In the genomic region with DNA sequence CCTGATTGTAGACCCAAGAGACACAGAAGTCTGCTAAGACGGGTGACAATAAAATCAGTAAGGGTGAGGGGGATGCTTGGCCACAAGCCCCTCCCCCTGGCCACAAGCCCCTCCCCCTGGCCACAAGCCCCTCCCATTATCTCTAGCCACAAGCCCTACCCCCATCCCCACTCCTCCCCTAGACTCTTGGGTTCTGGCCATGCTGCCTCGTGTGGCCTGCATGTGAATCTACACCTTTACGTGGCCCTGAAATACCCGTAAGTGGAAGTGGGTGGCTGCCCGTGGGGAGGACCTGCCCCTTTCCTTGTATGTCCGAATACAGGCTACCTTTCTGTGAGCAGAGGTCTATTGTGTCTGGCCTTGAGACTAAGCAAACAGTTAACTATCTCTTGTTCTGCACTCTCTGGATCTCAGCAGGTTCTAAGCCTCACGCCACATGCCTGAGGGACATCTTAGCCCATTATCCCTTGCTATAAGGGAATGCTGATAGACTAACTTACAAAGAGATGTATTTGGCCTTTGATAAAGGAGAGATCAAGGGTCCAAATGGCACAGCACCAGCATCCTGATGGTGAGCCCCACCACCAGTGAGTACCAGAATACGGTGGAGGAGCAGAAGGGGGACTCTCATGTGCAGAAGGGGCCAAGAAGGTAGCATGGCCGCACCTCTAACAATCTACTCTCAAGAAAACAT, we compare ENCODE assay signal across 10 mouse cellular contexts.
A peak's percentile ranks its signal among the peaks of the same experiment; 100 is the strongest.
DNase-seq lines count a peak whose midpoint lies in the region; ATAC-seq and TF ChIP-seq lines count a peak whose summit lies in the region.
"Had no signal": no experiment of that assay in that cellular context is flagged by ENCODE, and none has a peak within 500 bp of the region (broad histone marks: within the 10 kb centered on the region; RNA-seq: fewer than 3 reads in every experiment).

No protein-coding gene starts in this region.

- H3K36me3 ChIP-seq in heart, adult 2 months (ENCODE audit: control insufficient read depth, insufficient read depth, low read length) = peaks cover 13% of the 10 kb centered on the region; the same call in 1 of the 2 replicates
- no peaks in the 10 kb centered on the region for H3K36me3 ChIP-seq in kidney, embryonic 14.5 days (ENCODE audit: control insufficient read depth, insufficient read depth, low read length)
- H3K36me3 ChIP-seq: hindbrain, embryonic 13.5 days had no signal

- intact Hi-C loops in heart, adult 2 months (cut with DNase I) = no loop called here
- intact Hi-C loops in heart, postnatal 14 days (cut with DNase I) = loop anchor here (5.0 kb wide), 1 partner anchor 90 kb away; no protein-coding TSS in a partner anchor

- peaks cover 40% of the 10 kb centered on the region for H3K4me1 ChIP-seq in heart, adult 2 months (ENCODE audit: control insufficient read depth, insufficient read depth, low read length)
- H3K4me1 ChIP-seq in kidney, embryonic 14.5 days (ENCODE audit: control insufficient read depth, insufficient read depth, low read length) = 0 out of 2 replicates have a peak, but pooled peaks cover 2% of the 10 kb centered on the region

- peak; percentile 61 for ATAC-seq in megakaryocyte-erythroid progenitor cell, adult 5-6 weeks (replicated peaks; ENCODE audit: low FRiP score, low TSS enrichment, poor library complexity, severe bottlenecking)
- no peak; the same call in 1 of the 2 replicates for ATAC-seq in kidney, embryonic 14.5 days (ENCODE audit: low FRiP score, low TSS enrichment)

- no peak for TF ChIP-seq EP300 in heart, adult 2 months (IDR thresholded peaks at IDR 0.05; ENCODE audit: insufficient read depth, low read depth, low read length)

- 71% methylated on average over 9 of the region's 9 CpGs for WGBS in heart, adult 2 months
- WGBS in kidney, embryonic 14.5 days = 85% methylated on average over 9 of the region's 9 CpGs

- no peaks in the 10 kb centered on the region for H3K9me3 ChIP-seq in kidney, embryonic 14.5 days (ENCODE audit: control insufficient read depth, low read length)
- H3K9me3 ChIP-seq: G1E; hindbrain, embryonic 13.5 days had no signal

- no peaks in the 10 kb centered on the region for H3K27me3 ChIP-seq in heart, adult 2 months (ENCODE audit: control insufficient read depth, insufficient read depth, low read length)
- H3K27me3 ChIP-seq in kidney, embryonic 14.5 days (ENCODE audit: control insufficient read depth, insufficient read depth, low read length) = no peaks in the 10 kb centered on the region
- H3K27me3 ChIP-seq: hindbrain, embryonic 13.5 days had no signal

- no peak for TF ChIP-seq POLR2A in heart, adult 2 months (IDR thresholded peaks at IDR 0.05; ENCODE audit: insufficient read depth, low read depth, low read length)

- no peak overlapping the region for H3K9ac ChIP-seq in heart, adult 2 months (ENCODE audit: low read depth, low read length)
- no peak overlapping the region for H3K9ac ChIP-seq in kidney, embryonic 14.5 days (ENCODE audit: low read depth, low read length)
- H3K9ac ChIP-seq: hindbrain, embryonic 13.5 days had no signal

- DNase-seq in heart, adult 2 months = no peak
- no peak for DNase-seq in heart, postnatal 14 days
- peak; percentile 34 for DNase-seq in lung, postnatal 10 days
- no peak for DNase-seq in lung, postnatal 36 days
- DNase-seq in R1 (ENCODE audit: low read depth, low spot score) = peak; percentile 89
- DNase-seq in urinary bladder, adult 18-20 months (ENCODE audit: low spot score in 2 of 2) = no peak

- 0 out of 2 replicates have a peak, but pooled peaks have one; percentile 15 for TF ChIP-seq CTCF in heart, adult 2 months (IDR thresholded peaks at IDR 0.05)

- no peak overlapping the region for H3K4me3 ChIP-seq in heart, adult 2 months
- H3K4me3 ChIP-seq in kidney, embryonic 14.5 days (ENCODE audit: low read length) = no peak overlapping the region
- H3K4me3 ChIP-seq: hindbrain, embryonic 13.5 days had no signal

- H3K79me2 ChIP-seq in heart, adult 2 months (replicated peaks; ENCODE audit: control insufficient read depth, insufficient read depth, low read length) = peaks cover 7% of the 10 kb centered on the region

- peak overlapping the region; percentile 60 for H3K27ac ChIP-seq in heart, adult 2 months
- H3K27ac ChIP-seq in kidney, embryonic 14.5 days (ENCODE audit: low read depth, low read length) = no peak overlapping the region
- H3K27ac ChIP-seq: hindbrain, embryonic 13.5 days had no signal

- H3K4me2 ChIP-seq in kidney, embryonic 14.5 days (replicated peaks; ENCODE audit: low read depth, low read length) = no peak overlapping the region
- H3K4me2 ChIP-seq: hindbrain, embryonic 13.5 days had no signal

Comparison
In these comparisons a context has a peak if more than half of its experiments do, and no peak if none do; other contexts are left out.
1. DNase-seq: peak in lung, postnatal 10 days (single experiment) and R1 (single experiment); none in heart, adult 2 months (0 of 2), heart, postnatal 14 days (0 of 2), lung, postnatal 36 days (single experiment) and urinary bladder, adult 18-20 months (0 of 2).